Mouse (Mus musculus) layer of hippocampus, adult 11-12 months (tissue): ENCODE data around the gene Atp2b2.

Experiments
- DNase-seq: peaks from one replicate; pipeline ENCODE4 v3.0.0; 2022; ENCODE audit warnings: low spot score

The Atp2b2 gene

GRCm38 (mm10) chr6:114042332-114042731 lies at the start of gene Atp2b2:
Atp2b2 (minus strand) TSS chr6:114042613.
- no peak for DNase-seq

GRCm38 (mm10) chr6:114089626-114090025 lies 47.2 kb upstream of the Atp2b2 start:
- peak; percentile 84 for DNase-seq

- no peak for DNase-seq
Measured at GRCm38 (mm10) chr6:114087106-114087505, 44.7 kb upstream of the Atp2b2 start.

- no peak for DNase-seq
Measured at GRCm38 (mm10) chr6:114078556-114078955, 36.1 kb upstream of the Atp2b2 start.

- DNase-seq, result peak; percentile 73
Measured at GRCm38 (mm10) chr6:114076560-114076959, 34.1 kb upstream of the Atp2b2 start.

- DNase-seq, result no peak
Measured at GRCm38 (mm10) chr6:114076061-114076460, 33.6 kb upstream of the Atp2b2 start.

GRCm38 (mm10) chr6:114074929-114075328 lies 32.5 kb upstream of the Atp2b2 start:
- DNase-seq, result no peak

GRCm38 (mm10) chr6:114074256-114074655 lies 31.8 kb upstream of the Atp2b2 start:
- DNase-seq, result no peak

GRCm38 (mm10) chr6:114071564-114071963 lies 29.2 kb upstream of the Atp2b2 start:
- DNase-seq, result peak; percentile 70

GRCm38 (mm10) chr6:114063100-114063499 lies 20.7 kb upstream of the Atp2b2 start:
- no peak for DNase-seq

- DNase-seq, result no peak
Measured at GRCm38 (mm10) chr6:114062688-114063087, 20.3 kb upstream of the Atp2b2 start.

GRCm38 (mm10) chr6:114059206-114059605 lies 16.8 kb upstream of the Atp2b2 start:
- DNase-seq, result no peak

GRCm38 (mm10) chr6:114058030-114058808 lies 15.8 kb upstream of the Atp2b2 start:
- DNase-seq, result no peak

GRCm38 (mm10) chr6:114055311-114055710 lies 12.9 kb upstream of the Atp2b2 start:
- peak; percentile 70 for DNase-seq

- DNase-seq, result peak; percentile 27
Measured at GRCm38 (mm10) chr6:114044962-114045361, 2.5 kb upstream of the Atp2b2 start.

- no peak for DNase-seq
Measured at GRCm38 (mm10) chr6:114042836-114043235, 423 bp upstream of the Atp2b2 start.

GRCm38 (mm10) chr6:114041911-114042284 lies 515 bp downstream of the Atp2b2 start:
- no peak for DNase-seq

GRCm38 (mm10) chr6:114041097-114041910 lies 1.1 kb downstream of the Atp2b2 start:
- DNase-seq, result peak; percentile 55

- peak; percentile 41 for DNase-seq
Measured at GRCm38 (mm10) chr6:114035704-114036103, 6.7 kb downstream of the Atp2b2 start.

GRCm38 (mm10) chr6:114032822-114033221 lies 9.6 kb downstream of the Atp2b2 start:
- peak; percentile 50 for DNase-seq

GRCm38 (mm10) chr6:114023794-114024193 lies 18.6 kb downstream of the Atp2b2 start:
- no peak for DNase-seq

- peak; percentile 34 for DNase-seq
Measured at GRCm38 (mm10) chr6:114022104-114022503, 20.3 kb downstream of the Atp2b2 start.

- no peak for DNase-seq
Measured at GRCm38 (mm10) chr6:114013801-114014200, 28.6 kb downstream of the Atp2b2 start.
